Mouse (Mus musculus) intestine, embryonic 15.5 days (tissue): ENCODE measurements around the gene Dmc1. TPM values are rescaled to one million over a fixed set of nuclear protein-coding genes. Genes with fewer than 3 reads are reported as not detected.

Source experiments
- ATAC-seq: fragments of 200-750 bp; cut with Nextera tagmentation; 2 replicates; pipeline ENCODE4 v1.8.0; 2017; ENCODE audit warnings: moderate TSS enrichment, moderate library complexity
- H3K27ac ChIP-seq: fragments of 300-500 bp; sonication (generic); 2 replicates; pipeline ENCODE4 v1.5.1; 2015; ENCODE audit warnings: mild to moderate bottlenecking, inconsistent platforms
- H3K27me3 ChIP-seq: fragments of 300-500 bp; sonication (generic); replicated peaks from 2 replicates; pipeline ENCODE4 v1.6.1; 2015; ENCODE audit warnings: inconsistent platforms
- H3K36me3 ChIP-seq: fragments of 300-500 bp; sonication (generic); 2 replicates; pipeline ENCODE4 v1.6.1; 2015; ENCODE audit warnings: inconsistent platforms
- H3K4me1 ChIP-seq: fragments of 300-500 bp; sonication (generic); replicated peaks from 2 replicates; pipeline ENCODE4 v1.6.1; 2015; ENCODE audit warnings: inconsistent platforms
- H3K4me2 ChIP-seq: fragments of 300-500 bp; sonication (generic); replicated peaks from 2 replicates; pipeline ENCODE4 v1.6.1; 2015; ENCODE audit warnings: mild to moderate bottlenecking, inconsistent platforms
- H3K4me3 ChIP-seq: fragments of 300-500 bp; sonication (generic); replicated peaks from 2 replicates; pipeline ENCODE4 v1.5.1; 2015; ENCODE audit warnings: inconsistent platforms
- H3K9ac ChIP-seq: fragments of 300-500 bp; sonication (generic); 2 replicates; pipeline ENCODE4 v1.6.1; 2015; ENCODE audit warnings: inconsistent platforms
- H3K9me3 ChIP-seq: fragments of 300-500 bp; sonication (generic); 2 replicates; pipeline ENCODE4 v1.6.1; 2016; ENCODE audit warnings: inconsistent platforms
- WGBS: fragments of 180-500 bp; shearing (Covaris S2); methylation state at CpG from one replicate; pipeline ENCODE4 v1.1.7; 2015; 5-methylcytosine and 5-hydroxymethylcytosine counted together
- polyA plus RNA-seq: library from polyadenylated mRNA; unstranded; fragments of >200 nt; fragmentation: Nextera tagmentation; extraction: Ambion mirVana; gene quantifications from 2 replicates; pipeline ENCODE4 v1.2.1, GENCODE M21; 2015

Gene Dmc1
- polyA plus RNA-seq, 1 experiment from 2014 or later = 1.8 TPM

GRCm38 (mm10) chr15:79525564-79525963 lies 79.3 kb downstream of the Dmc1 start:
- Histone ChIP-seq H3K4me2 (no peak overlapping the region), H3K4me3 (no peak overlapping the region), H3K27me3 (no peaks in the 10 kb centered on the region), H3K9me3 (no peaks in the 10 kb centered on the region), H3K4me1 (0 out of 2 replicates have a peak, but pooled peaks cover 3% of the 10 kb centered on the region), H3K27ac (no peak overlapping the region), H3K9ac (no peak overlapping the region), H3K36me3 (peaks cover 45% of the 10 kb centered on the region)
- no peak for ATAC-seq
- 89% methylated on average over 5 of the region's 5 CpGs for WGBS

- no peak overlapping the region for H3K4me2 ChIP-seq
- no peak overlapping the region for H3K4me3 ChIP-seq
- 47% methylated on average over 16 of the region's 16 CpGs for WGBS
- ATAC-seq = no peak
- no peak overlapping the region for H3K27ac ChIP-seq
- no peak overlapping the region for H3K9ac ChIP-seq
- peaks cover 20% of the 10 kb centered on the region for H3K4me1 ChIP-seq
- peaks cover 16% of the 10 kb centered on the region for H3K36me3 ChIP-seq
- H3K27me3 ChIP-seq = peaks cover 22% of the 10 kb centered on the region; the same call in 1 of the 2 replicates
- H3K9me3 ChIP-seq = no peaks in the 10 kb centered on the region
Measured at GRCm38 (mm10) chr15:79519400-79520220, 85.3 kb downstream of the Dmc1 start.

GRCm38 (mm10) chr15:79518571-79518970 lies 86.3 kb downstream of the Dmc1 start:
- ATAC-seq = no peak
- no peak overlapping the region for H3K4me3 ChIP-seq
- no peak overlapping the region for H3K27ac ChIP-seq
- H3K4me2 ChIP-seq = no peak overlapping the region
- H3K9me3 ChIP-seq = no peaks in the 10 kb centered on the region
- 81% methylated on average over 3 of the region's 3 CpGs for WGBS
- peaks cover 10% of the 10 kb centered on the region for H3K36me3 ChIP-seq
- no peak overlapping the region for H3K9ac ChIP-seq
- peaks cover 33% of the 10 kb centered on the region for H3K27me3 ChIP-seq
- peaks cover 25% of the 10 kb centered on the region for H3K4me1 ChIP-seq

- Histone ChIP-seq H3K36me3 (peaks cover 2% of the 10 kb centered on the region), H3K4me2 (peak overlapping the region; percentile 95), H3K4me3 (peak overlapping the region; percentile 66; the same call in 1 of the 2 replicates), H3K9ac (peak overlapping the region; percentile 64; the same call in 1 of the 2 replicates), H3K9me3 (no peaks in the 10 kb centered on the region), H3K27ac (no peak overlapping the region), H3K4me1 (peaks cover 25% of the 10 kb centered on the region), H3K27me3 (peaks cover 36% of the 10 kb centered on the region)
- no peak for ATAC-seq
- WGBS = 76% methylated on average over 4 of the region's 4 CpGs
Measured at GRCm38 (mm10) chr15:79517710-79518109, 87.2 kb downstream of the Dmc1 start.

GRCm38 (mm10) chr15:79516171-79517096 lies 88.5 kb downstream of the Dmc1 start, which contains the start of gene Kdelr3:
Kdelr3 (plus strand) TSS chr15:79516411.
- peak within 1 kb of the TSS; percentile 64 for H3K9ac ChIP-seq
- H3K4me3 ChIP-seq = peak within 1 kb of the TSS; percentile 66
- no peaks in the 10 kb centered on the region for H3K9me3 ChIP-seq
- H3K27ac ChIP-seq = peak within 1 kb of the TSS; percentile 68
- H3K36me3 ChIP-seq = no peaks in the 10 kb centered on the region
- under 1% methylated on average over 71 of the region's 71 CpGs for WGBS
- H3K27me3 ChIP-seq = peaks cover 40% of the 10 kb centered on the region
- peaks cover 33% of the 10 kb centered on the region for H3K4me1 ChIP-seq
- ATAC-seq = peak; percentile 84
- peak within 1 kb of the TSS; percentile 95 for H3K4me2 ChIP-seq

GRCm38 (mm10) chr15:79513940-79514339 lies 91.0 kb downstream of the Dmc1 start:
- WGBS = 11% methylated on average over 9 of the region's 9 CpGs
- peaks cover 62% of the 10 kb centered on the region for H3K27me3 ChIP-seq
- H3K27ac ChIP-seq = no peak overlapping the region
- H3K4me2 ChIP-seq = no peak overlapping the region; the same call in 1 of the 2 replicates
- peaks cover 29% of the 10 kb centered on the region for H3K4me1 ChIP-seq
- no peaks in the 10 kb centered on the region for H3K36me3 ChIP-seq
- no peaks in the 10 kb centered on the region for H3K9me3 ChIP-seq
- H3K9ac ChIP-seq = no peak overlapping the region
- ATAC-seq = no peak; the same call in 1 of the 2 replicates
- H3K4me3 ChIP-seq = peak overlapping the region; percentile 7; the same call in 1 of the 2 replicates

GRCm38 (mm10) chr15:79511553-79512320 lies 93.2 kb downstream of the Dmc1 start:
- H3K27ac ChIP-seq = no peak overlapping the region
- H3K4me2 ChIP-seq = peak overlapping the region; percentile 83
- no peaks in the 10 kb centered on the region for H3K9me3 ChIP-seq
- WGBS = 3% methylated on average over 61 of the region's 61 CpGs
- peaks cover 70% of the 10 kb centered on the region for H3K27me3 ChIP-seq
- peaks cover 18% of the 10 kb centered on the region; the same call in 1 of the 2 replicates for H3K4me1 ChIP-seq
- ATAC-seq = peak; percentile 79
- H3K4me3 ChIP-seq = peak overlapping the region; percentile 40
- 0 out of 2 replicates have a peak overlapping the region, but pooled peaks have one; percentile 23 for H3K9ac ChIP-seq
- no peaks in the 10 kb centered on the region for H3K36me3 ChIP-seq

Other genes with a start within 250 kb of the Dmc1 start
- gene Tmem184b, start 201.5 kb downstream of the Dmc1 start, polyA plus RNA-seq = 49.4 and 51.0 TPM in 2 replicates
- gene Csnk1e, start 149.5 kb downstream of the Dmc1 start, polyA plus RNA-seq = 59.1 and 61.8 TPM in 2 replicates
- not detected in 2 replicates for gene Kcnj4, start 99.9 kb downstream of the Dmc1 start, polyA plus RNA-seq
- 71.6 and 78.7 TPM in 2 replicates for gene Kdelr3, start 88.7 kb downstream of the Dmc1 start, polyA plus RNA-seq
- 39.3 and 41.2 TPM in 2 replicates for gene Ddx17, start 58.4 kb downstream of the Dmc1 start, polyA plus RNA-seq
- 0.74 and 0.90 TPM in 2 replicates for gene Fam227a, start 53.8 kb upstream of the Dmc1 start, polyA plus RNA-seq
- gene Cby1, start 54.1 kb upstream of the Dmc1 start, polyA plus RNA-seq = 37.6 and 39.0 TPM in 2 replicates
- gene Tomm22, start 65.8 kb upstream of the Dmc1 start, polyA plus RNA-seq = 261 and 272 TPM in 2 replicates
- gene Josd1, start 82.8 kb upstream of the Dmc1 start, polyA plus RNA-seq = 18.7 and 19.4 TPM in 2 replicates
- gene Gtpbp1, start 85.7 kb upstream of the Dmc1 start, polyA plus RNA-seq = 27.4 and 29.9 TPM in 2 replicates
- 3.4 and 4.5 TPM in 2 replicates for gene Sun2, start 137.4 kb upstream of the Dmc1 start, polyA plus RNA-seq
- 42.6 and 44.5 TPM in 2 replicates for gene Dnal4, start 172.7 kb upstream of the Dmc1 start, polyA plus RNA-seq
- 2.8 and 3.3 TPM in 2 replicates for gene Nptxr, start 199.7 kb upstream of the Dmc1 start, polyA plus RNA-seq
- 0.23 and 0.27 TPM in 2 replicates for gene Npcd, start 229.1 kb upstream of the Dmc1 start, polyA plus RNA-seq
- 39.1 and 39.7 TPM in 2 replicates for gene Cbx6, start 229.6 kb upstream of the Dmc1 start, polyA plus RNA-seq